Mouse (Mus musculus) frontal cortex, postnatal 36 days (tissue): ENCODE measurements around the gene Ahnak.
A peak's percentile ranks its signal among the peaks of the same experiment; 100 is the strongest.
"Not testable (repeated sequence)": the region's sequence is repeated elsewhere in the genome, so short reads cannot be mapped to it uniquely, and the experiment has no call there.

Experiments used
- DNase-seq, 2 experiments: peaks; one replicate each; pipeline ENCODE4 v3.0.0; 2022; ENCODE audit warnings: low spot score in 2 of 2

Ahnak gene

GRCm38 (mm10) chr19:9097441-9097840 is 108.4 kb downstream of the Ahnak start:
- no peak for DNase-seq

GRCm38 (mm10) chr19:9099751-9100150 is 110.7 kb downstream of the Ahnak start:
- no peak for DNase-seq

GRCm38 (mm10) chr19:9100297-9101061 is 111.4 kb downstream of the Ahnak start:
- no peak for DNase-seq

GRCm38 (mm10) chr19:9101062-9101457 is 112.0 kb downstream of the Ahnak start:
- no peak for DNase-seq

- no peak for DNase-seq
Observed at GRCm38 (mm10) chr19:9103986-9104385, 114.9 kb downstream of the Ahnak start.

GRCm38 (mm10) chr19:9105101-9105685 is 116.1 kb downstream of the Ahnak start:
- DNase-seq = no peak

GRCm38 (mm10) chr19:9106096-9106495 is 117.0 kb downstream of the Ahnak start:
- no peak for DNase-seq

GRCm38 (mm10) chr19:9106751-9107378 is 117.8 kb downstream of the Ahnak start:
- DNase-seq = no peak

- DNase-seq = no peak
Observed at GRCm38 (mm10) chr19:9107379-9107755, 118.3 kb downstream of the Ahnak start.

GRCm38 (mm10) chr19:9108536-9108935 is 119.5 kb downstream of the Ahnak start:
- no peak for DNase-seq

GRCm38 (mm10) chr19:9110182-9110869 is 121.2 kb downstream of the Ahnak start:
- peak in 1 of 2 experiments; percentile 72 for DNase-seq

- no peak for DNase-seq
Observed at GRCm38 (mm10) chr19:9112043-9112442, 123.0 kb downstream of the Ahnak start.

- no peak for DNase-seq
Observed at GRCm38 (mm10) chr19:9116268-9116667, 127.2 kb downstream of the Ahnak start.

- no peak for DNase-seq
Observed at GRCm38 (mm10) chr19:9117275-9117674, 128.2 kb downstream of the Ahnak start.

GRCm38 (mm10) chr19:9119655-9120425 is 130.8 kb downstream of the Ahnak start:
- DNase-seq = no peak

GRCm38 (mm10) chr19:9122390-9122789 is 133.3 kb downstream of the Ahnak start:
- no peak for DNase-seq

GRCm38 (mm10) chr19:9123986-9124385 is 134.9 kb downstream of the Ahnak start:
- not testable (repeated sequence) for DNase-seq
